Mouse (Mus musculus) ES-Bruce4 (cell line): ENCODE measurements around the gene Cdkal1. TPM values are rescaled to one million over a fixed set of nuclear protein-coding genes. Genes with fewer than 3 reads are reported as not detected.
A peak's percentile ranks its signal among the peaks of the same experiment; 100 is the strongest.

Experiments used
- H3K27ac ChIP-seq: 2 replicates; pipeline ENCODE4 v1.5.1; 2012; ENCODE audit warnings: low read length, inconsistent platforms; ENCODE audit not compliant: insufficient read depth
- H3K27me3 ChIP-seq: 2 replicates; pipeline ENCODE4 v1.6.1; 2012; ENCODE audit warnings: mild to moderate bottlenecking, low read length, inconsistent platforms; ENCODE audit not compliant: control insufficient read depth, poor library complexity, insufficient read depth, severe bottlenecking
- H3K36me3 ChIP-seq: 2 replicates; pipeline ENCODE4 v1.6.1; 2012; ENCODE audit warnings: inconsistent platforms, mild to moderate bottlenecking, low read length, moderate library complexity; ENCODE audit not compliant: control insufficient read depth, poor library complexity, insufficient read depth, severe bottlenecking
- H3K4me1 ChIP-seq: one replicate; pipeline ENCODE4 v1.8.1; 2011; ENCODE audit warnings: low read length; ENCODE audit not compliant: control insufficient read depth, insufficient read depth
- H3K4me3 ChIP-seq: 2 replicates; pipeline ENCODE4 v1.5.1; 2011; ENCODE audit warnings: low read depth, mild to moderate bottlenecking, low read length
- H3K9ac ChIP-seq: 2 replicates; pipeline ENCODE4 v1.6.1; 2012; ENCODE audit warnings: low read depth, mild to moderate bottlenecking, inconsistent platforms; ENCODE audit not compliant: poor library complexity, severe bottlenecking
- H3K9me3 ChIP-seq: replicated peaks from 2 replicates; pipeline ENCODE4 v1.6.1; 2012; ENCODE audit warnings: mild to moderate bottlenecking, low read length, inconsistent platforms; ENCODE audit not compliant: control insufficient read depth, poor library complexity, insufficient read depth, severe bottlenecking
- CTCF ChIP-seq: IDR thresholded peaks from one replicate; pipeline ENCODE4 v1.8.1; 2011; ENCODE audit warnings: low read depth, low read length
- EP300 ChIP-seq: IDR thresholded peaks from 2 replicates; pipeline ENCODE4 v1.6.1; 2011; ENCODE audit warnings: low read depth, low read length; ENCODE audit not compliant: insufficient read depth
- POLR2A ChIP-seq: IDR thresholded peaks from one replicate; pipeline ENCODE4 v1.8.1; 2011; ENCODE audit warnings: low read length; ENCODE audit not compliant: insufficient read depth
- polyA plus RNA-seq: library from polyadenylated mRNA; stranded (reverse); fragments of >200 nt; gene quantifications from 2 replicates; pipeline ENCODE4 v1.2.4, GENCODE M21; 2011; ENCODE audit warnings: low read depth; ENCODE audit not compliant: missing spikeins, insufficient read depth, insufficient read length

The Cdkal1 gene
- polyA plus RNA-seq, 1 experiment = 43.4 TPM

GRCm38 (mm10) chr13:29502481-29503146 is 352.9 kb downstream of the Cdkal1 start:
- no peaks in the 10 kb centered on the region for H3K9me3 ChIP-seq
- no peak for TF ChIP-seq EP300
- TF ChIP-seq POLR2A = no peak
- no peak for TF ChIP-seq CTCF
- no peaks in the 10 kb centered on the region for H3K36me3 ChIP-seq
- H3K4me1 ChIP-seq = no peaks in the 10 kb centered on the region
- no peak overlapping the region for H3K4me3 ChIP-seq
- H3K27me3 ChIP-seq = no peaks in the 10 kb centered on the region
- no peak overlapping the region for H3K9ac ChIP-seq
- no peak overlapping the region for H3K27ac ChIP-seq

GRCm38 (mm10) chr13:29501173-29501572 is 354.3 kb downstream of the Cdkal1 start:
- Histone ChIP-seq H3K4me1 (no peaks in the 10 kb centered on the region), H3K9ac (no peak overlapping the region), H3K27me3 (no peaks in the 10 kb centered on the region), H3K9me3 (no peaks in the 10 kb centered on the region), H3K4me3 (no peak overlapping the region), H3K27ac (no peak overlapping the region), H3K36me3 (no peaks in the 10 kb centered on the region)
- TF ChIP-seq CTCF (peak; percentile 11), EP300 (no peak)

GRCm38 (mm10) chr13:29499750-29500149 is 355.7 kb downstream of the Cdkal1 start:
- H3K4me1 ChIP-seq = no peaks in the 10 kb centered on the region
- TF ChIP-seq EP300 (no peak), POLR2A (no peak), CTCF (no peak)
- H3K27ac ChIP-seq = no peak overlapping the region

GRCm38 (mm10) chr13:29497286-29497685 is 358.2 kb downstream of the Cdkal1 start:
- Histone ChIP-seq H3K4me3 (no peak overlapping the region), H3K27me3 (no peaks in the 10 kb centered on the region), H3K9me3 (no peaks in the 10 kb centered on the region), H3K27ac (no peak overlapping the region), H3K36me3 (no peaks in the 10 kb centered on the region), H3K4me1 (no peaks in the 10 kb centered on the region), H3K9ac (no peak overlapping the region)
- TF ChIP-seq EP300 (no peak), POLR2A (no peak), CTCF (no peak)

More at GRCm38 (mm10) chr13:29499750-29500149, 355.7 kb downstream of the Cdkal1 start:
- Histone ChIP-seq H3K27me3 (no peaks in the 10 kb centered on the region), H3K9ac (no peak overlapping the region), H3K36me3 (no peaks in the 10 kb centered on the region), H3K9me3 (no peaks in the 10 kb centered on the region), H3K4me3 (no peak overlapping the region)

- no peaks in the 10 kb centered on the region for H3K27me3 ChIP-seq
- TF ChIP-seq CTCF = no peak
- TF ChIP-seq POLR2A = no peak
- no peak for TF ChIP-seq EP300
- no peak overlapping the region for H3K27ac ChIP-seq
- no peak overlapping the region for H3K9ac ChIP-seq
- no peak overlapping the region for H3K4me3 ChIP-seq
- no peaks in the 10 kb centered on the region for H3K9me3 ChIP-seq
- H3K36me3 ChIP-seq = no peaks in the 10 kb centered on the region
- H3K4me1 ChIP-seq = no peaks in the 10 kb centered on the region
These were observed 365.1 kb downstream of the Cdkal1 start for GRCm38 (mm10) chr13:29490341-29490740.

- Histone ChIP-seq H3K9ac (no peak overlapping the region), H3K4me3 (no peak overlapping the region), H3K4me1 (no peaks in the 10 kb centered on the region), H3K27ac (no peak overlapping the region), H3K36me3 (no peaks in the 10 kb centered on the region), H3K9me3 (no peaks in the 10 kb centered on the region), H3K27me3 (no peaks in the 10 kb centered on the region)
- TF ChIP-seq CTCF (no peak), POLR2A (no peak), EP300 (no peak)
These were observed 366.0 kb downstream of the Cdkal1 start for GRCm38 (mm10) chr13:29489476-29489875.
